Mouse (Mus musculus) lung, postnatal 0 days (tissue): ENCODE measurements around the gene Cmip. TPM values are rescaled to one million over a fixed set of nuclear protein-coding genes. Genes with fewer than 3 reads are reported as not detected.

ENCODE experiments used
- ATAC-seq: fragments of 200-750 bp; cut with Nextera tagmentation; 2 replicates; pipeline ENCODE4 v1.8.0; 2017; ENCODE audit warnings: moderate library complexity
- DNase-seq: peaks from one replicate; pipeline ENCODE4 v3.0.0-alpha.2; 2016; ENCODE audit warnings: low spot score
- H3K27ac ChIP-seq: fragments of 300-500 bp; sonication (generic); 2 replicates; pipeline ENCODE4 v1.5.1; 2014; ENCODE audit warnings: antibody characterized with exemption, mild to moderate bottlenecking, low read length, mixed read lengths
- H3K27me3 ChIP-seq: fragments of 300-500 bp; sonication (generic); replicated peaks from 2 replicates; pipeline ENCODE4 v1.6.1; 2014; ENCODE audit warnings: low read length, mixed read lengths; ENCODE audit not compliant: insufficient read depth
- H3K36me3 ChIP-seq: fragments of 300-500 bp; sonication (generic); 2 replicates; pipeline ENCODE4 v1.6.1; 2014; ENCODE audit warnings: low read length, mixed read lengths; ENCODE audit not compliant: insufficient read depth
- H3K4me1 ChIP-seq: fragments of 300-500 bp; sonication (generic); 2 replicates; pipeline ENCODE4 v1.6.1; 2014; ENCODE audit warnings: antibody characterized with exemption, low read depth, low read length, mixed read lengths; ENCODE audit not compliant: insufficient read depth
- H3K4me2 ChIP-seq: fragments of 300-500 bp; sonication (generic); replicated peaks from 2 replicates; pipeline ENCODE4 v1.6.1; 2014; ENCODE audit warnings: low read depth, mild to moderate bottlenecking, low read length, moderate library complexity, mixed read lengths
- H3K4me3 ChIP-seq: fragments of 300-500 bp; sonication (generic); 2 replicates; pipeline ENCODE4 v1.5.1; 2014; ENCODE audit warnings: low read depth, low read length
- H3K9ac ChIP-seq: fragments of 300-500 bp; sonication (generic); replicated peaks from 2 replicates; pipeline ENCODE4 v1.6.1; 2014; ENCODE audit warnings: low read depth, mild to moderate bottlenecking
- H3K9me3 ChIP-seq: fragments of 300-500 bp; sonication (generic); 2 replicates; pipeline ENCODE4 v1.6.1; 2016; ENCODE audit warnings: low read length, mixed read lengths
- CTCF ChIP-seq: IDR thresholded peaks from 2 replicates; pipeline ENCODE4 v1.5.1; 2016; ENCODE audit warnings: antibody characterized with exemption, mild to moderate bottlenecking
- EP300 ChIP-seq: IDR thresholded peaks from 2 replicates; pipeline ENCODE4 v1.6.1; 2016; ENCODE audit warnings: antibody characterized with exemption, mild to moderate bottlenecking, control low read depth
- WGBS: fragments of 180-500 bp; shearing (Covaris S2); extraction: QIAGEN DNeasy Blood & Tissue Kit; methylation state at CpG from one replicate; pipeline ENCODE4 v1.1.7; 2014; 5-methylcytosine and 5-hydroxymethylcytosine counted together
- polyA plus RNA-seq: library from polyadenylated mRNA; unstranded; fragments of >200 nt; fragmentation: Nextera tagmentation; extraction: Ambion mirVana; gene quantifications from 2 replicates; pipeline ENCODE4 v1.2.1, GENCODE M21; 2015

Gene Cmip
- polyA plus RNA-seq, 1 experiment from 2014 or later, result 27.6 TPM

DNA sequence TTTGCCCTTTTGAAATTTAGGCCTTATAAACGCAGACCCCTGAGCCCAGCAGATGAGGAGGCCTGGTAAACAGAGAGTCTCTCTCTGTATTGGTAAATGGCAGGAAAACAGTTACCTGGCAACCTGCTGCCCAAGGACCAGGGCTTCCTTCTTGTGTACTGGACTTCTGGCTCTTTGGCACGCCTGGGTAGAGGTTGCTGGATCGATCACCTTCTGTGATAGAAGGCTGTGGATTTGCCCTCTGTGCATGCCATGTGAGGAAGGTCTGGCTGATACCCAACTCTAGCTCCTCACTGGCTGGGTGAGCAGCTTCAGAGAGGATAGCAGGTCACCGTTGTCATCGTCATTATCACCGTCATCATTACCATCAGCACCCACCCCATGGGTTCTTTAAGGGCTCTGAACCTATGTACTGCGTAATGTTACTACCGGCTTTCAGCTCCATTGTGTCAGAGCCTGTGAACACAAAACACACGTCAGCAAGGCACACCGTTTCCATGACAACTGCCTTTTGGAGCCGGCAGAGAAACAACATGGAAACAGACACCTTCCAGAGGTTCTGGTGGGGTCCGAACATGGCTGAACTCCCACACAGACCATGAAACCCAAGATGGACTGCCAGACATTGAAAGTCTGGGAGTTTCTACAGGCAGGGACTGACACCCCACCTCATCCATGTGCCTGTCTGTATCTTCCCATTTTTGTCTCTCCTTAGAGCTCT, 98.4 kb downstream of the Cmip start:
- Histone ChIP-seq H3K27ac (no peak overlapping the region), H3K27me3 (no peaks in the 10 kb centered on the region), H3K4me1 (no peaks in the 10 kb centered on the region; the same call in 1 of the 2 replicates), H3K9me3 (no peaks in the 10 kb centered on the region), H3K4me2 (no peak overlapping the region), H3K36me3 (no peaks in the 10 kb centered on the region), H3K9ac (no peak overlapping the region), H3K4me3 (no peak overlapping the region)
- DNase-seq (no peak), ATAC-seq (no peak)
- TF ChIP-seq EP300 (no peak), CTCF (no peak)
- 78% methylated on average over 12 of the region's 12 CpGs for WGBS

DNA sequence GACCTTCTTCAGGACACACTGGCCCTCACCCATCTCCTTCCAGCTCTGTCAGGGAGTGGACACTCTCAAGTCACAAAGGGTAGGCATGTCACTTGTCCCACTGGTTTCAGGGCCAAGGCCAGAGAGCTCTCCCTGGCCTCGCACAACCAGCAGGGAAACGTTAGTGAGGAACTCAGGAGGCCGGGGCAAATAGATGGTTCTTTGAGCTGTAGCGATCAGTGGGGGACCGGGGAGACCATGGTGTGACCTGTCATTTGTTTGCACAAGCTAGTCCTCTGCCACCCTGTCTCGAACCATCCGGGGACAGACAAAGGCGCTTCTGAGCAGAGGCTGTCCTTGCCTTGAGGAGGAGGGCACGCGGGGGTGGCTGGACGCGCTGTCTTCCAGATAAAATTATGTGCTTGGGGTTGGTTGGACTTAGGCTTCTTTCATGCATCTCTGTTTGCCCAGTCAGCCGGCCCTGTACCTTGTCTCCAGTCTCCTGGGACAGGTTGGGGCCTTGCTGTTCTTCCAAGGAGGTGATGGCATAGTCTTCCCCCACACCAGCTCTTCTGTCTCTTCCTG, 99.3 kb downstream of the Cmip start:
- H3K27ac ChIP-seq, result no peak overlapping the region
- TF ChIP-seq CTCF (no peak), EP300 (no peak)
- H3K27me3 ChIP-seq, result no peaks in the 10 kb centered on the region
- no peaks in the 10 kb centered on the region for H3K36me3 ChIP-seq
- H3K4me2 ChIP-seq, result no peak overlapping the region
- H3K4me1 ChIP-seq, result no peaks in the 10 kb centered on the region; the same call in 1 of the 2 replicates
- no peak overlapping the region for H3K9ac ChIP-seq
- no peak for DNase-seq
- WGBS, result 63% methylated on average over 13 of the region's 13 CpGs
- ATAC-seq, result no peak
- H3K9me3 ChIP-seq, result no peaks in the 10 kb centered on the region
- H3K4me3 ChIP-seq, result no peak overlapping the region

DNA sequence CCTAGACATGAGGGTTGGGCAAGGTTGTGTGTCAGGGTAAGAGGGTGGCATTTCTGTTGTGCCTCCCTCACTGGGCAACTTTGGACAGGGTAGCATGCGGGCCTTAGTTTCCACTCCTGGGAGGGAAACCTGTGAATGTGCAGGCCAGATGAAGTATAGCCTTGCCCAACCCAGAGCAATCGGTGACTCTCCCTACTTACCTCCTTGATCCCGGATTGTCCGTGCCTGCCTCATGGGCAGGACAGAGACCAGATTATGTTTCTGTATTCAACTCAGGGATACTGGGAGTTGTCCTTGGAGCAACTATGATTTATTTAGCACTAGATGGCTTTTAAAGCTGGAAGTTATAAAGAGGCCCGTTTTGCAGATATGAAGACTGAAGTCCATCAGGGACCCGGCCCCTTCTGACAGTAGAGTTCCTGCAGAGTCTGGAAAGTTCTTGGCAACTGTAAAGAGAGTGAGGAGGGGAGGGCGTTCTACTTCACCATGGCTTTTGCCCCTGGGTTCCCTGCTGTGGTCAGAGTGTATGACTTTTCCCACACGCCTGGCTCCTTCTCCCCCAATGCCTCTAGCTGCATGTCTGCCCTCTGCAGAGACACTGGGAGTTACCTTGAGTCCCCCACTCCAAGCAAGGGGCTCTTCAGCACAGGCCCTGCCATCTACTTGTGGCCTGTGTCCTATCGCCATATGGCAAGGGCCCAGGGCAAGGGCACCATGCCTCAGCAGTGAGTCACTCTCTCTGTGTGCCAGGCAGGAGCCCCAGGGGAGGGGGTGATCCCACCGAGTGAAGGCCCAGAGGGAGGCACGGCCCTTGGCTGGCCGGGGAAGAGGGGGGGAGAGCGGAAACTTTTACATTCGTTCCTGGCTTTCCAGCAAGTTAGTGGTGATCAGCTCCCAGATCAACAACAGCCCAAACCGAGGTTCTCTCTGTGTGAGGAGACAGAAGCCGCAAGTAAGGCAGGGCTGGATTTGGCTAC, 100.9 kb downstream of the Cmip start:
- WGBS, result 80% methylated on average over 16 of the region's 16 CpGs
- H3K27ac ChIP-seq, result no peak overlapping the region

DNA sequence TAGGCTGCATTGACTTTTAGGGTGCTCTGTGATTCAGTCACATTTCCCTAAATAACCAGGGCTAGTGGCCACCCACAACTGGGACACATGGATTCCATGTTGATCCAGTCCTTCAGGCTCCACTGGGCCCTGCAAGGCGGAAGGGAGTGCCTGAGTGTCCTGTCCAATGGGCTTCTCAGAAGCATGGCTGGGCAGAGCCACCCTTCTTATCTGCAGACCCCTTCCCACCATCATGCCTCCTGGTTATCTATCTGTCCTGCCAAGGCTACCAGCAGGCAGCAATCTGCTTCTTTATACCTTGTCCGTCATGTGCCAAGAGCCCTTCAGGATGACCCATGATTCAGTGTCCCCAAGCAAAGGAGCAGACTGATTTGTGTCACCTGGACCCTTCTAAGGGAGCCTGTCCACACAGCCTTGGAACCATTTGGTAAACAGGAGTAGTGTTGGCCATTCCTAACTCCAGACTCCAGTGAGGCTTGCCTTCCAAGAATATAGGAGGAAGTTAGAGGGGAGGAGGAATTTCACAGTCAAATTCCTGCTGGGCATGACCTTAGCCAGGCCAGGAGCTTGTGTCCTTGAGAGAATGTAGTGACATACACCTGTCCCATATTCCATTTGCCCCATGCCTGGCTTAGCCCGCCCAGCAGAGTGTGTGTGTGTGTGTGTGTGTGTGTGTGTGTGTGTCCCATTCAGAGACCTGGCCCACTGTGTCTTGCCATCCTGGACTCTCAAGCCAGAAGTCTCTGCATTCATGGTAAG, 103.5 kb downstream of the Cmip start:
- TF ChIP-seq CTCF (no peak), EP300 (no peak)
- no peak overlapping the region for H3K4me2 ChIP-seq
- no peaks in the 10 kb centered on the region for H3K36me3 ChIP-seq
- H3K4me1 ChIP-seq, result peaks cover 30% of the 10 kb centered on the region
- H3K9me3 ChIP-seq, result no peaks in the 10 kb centered on the region
- no peak overlapping the region for H3K9ac ChIP-seq
- 91% methylated on average over 3 of the region's 3 CpGs for WGBS
- DNase-seq (no peak), ATAC-seq (no peak)
- H3K4me3 ChIP-seq, result no peak overlapping the region
- H3K27me3 ChIP-seq, result no peaks in the 10 kb centered on the region
- no peak overlapping the region for H3K27ac ChIP-seq

More for the DNA sequence above, 100.9 kb downstream of the Cmip start:
- TF ChIP-seq CTCF, result no peak
- no peak for TF ChIP-seq EP300
- 0 out of 2 replicates have a peak, but pooled peaks have one; percentile 11 for ATAC-seq
- no peaks in the 10 kb centered on the region for H3K27me3 ChIP-seq
- no peak overlapping the region for H3K4me2 ChIP-seq
- no peak for DNase-seq
- no peaks in the 10 kb centered on the region for H3K36me3 ChIP-seq
- H3K9ac ChIP-seq, result no peak overlapping the region
- H3K9me3 ChIP-seq, result no peaks in the 10 kb centered on the region
- no peak overlapping the region for H3K4me3 ChIP-seq
- H3K4me1 ChIP-seq, result peaks cover 11% of the 10 kb centered on the region

DNA sequence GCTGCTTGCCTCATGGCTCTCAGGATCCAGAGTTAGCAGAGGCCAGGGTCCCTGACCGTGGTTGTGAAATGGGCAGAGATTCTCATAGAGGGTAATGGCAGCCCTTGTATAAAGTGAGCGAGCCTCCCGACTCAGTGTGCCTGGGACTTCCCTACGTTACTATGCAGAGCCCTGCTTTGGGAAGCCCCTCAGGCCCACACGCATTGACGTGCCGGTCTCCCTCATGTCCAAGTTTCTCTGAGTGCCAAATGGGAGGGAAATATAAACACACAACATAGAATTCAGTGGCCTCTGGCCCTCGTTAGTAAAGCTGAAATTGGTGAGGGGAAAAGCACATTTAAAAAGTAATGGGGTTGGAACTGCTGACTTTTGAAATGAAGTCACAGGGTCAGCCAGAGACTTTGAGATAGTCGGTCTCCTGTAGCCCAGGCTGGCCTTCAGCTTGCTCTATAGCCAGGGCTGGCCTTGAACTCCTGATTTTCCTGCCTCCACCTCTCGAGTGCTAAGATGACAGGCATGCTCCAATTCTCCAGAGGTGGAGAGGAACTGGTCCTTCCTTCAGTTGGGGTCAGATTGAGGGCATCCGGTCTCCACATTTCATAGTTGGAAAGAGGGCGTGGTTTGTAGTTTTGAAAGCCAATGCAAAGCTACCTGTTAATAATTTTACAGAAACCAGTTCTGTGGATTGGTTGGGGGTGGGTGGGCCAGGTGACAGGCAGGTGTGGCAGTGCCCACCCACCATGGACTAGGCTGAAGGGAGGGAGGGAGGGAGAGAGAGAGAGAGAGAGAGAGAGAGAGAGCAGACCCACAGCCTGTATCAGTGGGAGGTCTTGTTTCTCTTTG, 105.0 kb downstream of the Cmip start:
- 44% methylated on average over 12 of the region's 12 CpGs for WGBS

More for the DNA sequence above, 105.0 kb downstream of the Cmip start:
- no peak overlapping the region for H3K9ac ChIP-seq
- H3K4me1 ChIP-seq, result peaks cover 33% of the 10 kb centered on the region
- no peak overlapping the region for H3K4me2 ChIP-seq
- TF ChIP-seq CTCF, result no peak
- TF ChIP-seq EP300, result no peak
- no peaks in the 10 kb centered on the region for H3K9me3 ChIP-seq
- no peak for ATAC-seq
- no peak for DNase-seq
- H3K27me3 ChIP-seq, result no peaks in the 10 kb centered on the region
- H3K4me3 ChIP-seq, result no peak overlapping the region
- H3K27ac ChIP-seq, result no peak overlapping the region
- no peaks in the 10 kb centered on the region for H3K36me3 ChIP-seq
